Comparison of ENCODE assay signal across 7 mouse cellular contexts in genomic region chr13:8870510-8871313, GRCm38 (mm10). TPM values are rescaled to one million over a fixed set of nuclear protein-coding genes. Genes with fewer than 3 reads are reported as not detected.
DNase-seq lines count a peak whose midpoint lies in the region; ATAC-seq and TF ChIP-seq lines count a peak whose summit lies in the region.

No protein-coding gene starts in this region.

- H3K4me2 ChIP-seq in intestine, postnatal 0 days (replicated peaks; ENCODE audit: low read depth) = peak overlapping the region; percentile 84
- peak overlapping the region; percentile 78 for H3K4me2 ChIP-seq in midbrain, embryonic 12.5 days (replicated peaks)

- peak overlapping the region; percentile 91 for H3K27ac ChIP-seq in intestine, postnatal 0 days (ENCODE audit: low read depth, low read length)
- H3K27ac ChIP-seq in midbrain, embryonic 12.5 days (replicated peaks) = peak overlapping the region; percentile 96
- H3K27ac ChIP-seq in small intestine, adult 2 months (ENCODE audit: insufficient read depth, low read depth, low read length) = peak overlapping the region; percentile 99

- peak; percentile 94 for DNase-seq in adrenal gland, adult 2 months
- peak; percentile 78 for DNase-seq in embryo, embryonic 11.5 days (ENCODE audit: low read depth, low spot score)
- peak; percentile 75 to 87 for DNase-seq in gastrocnemius, postnatal 4 days (ENCODE audit: low spot score in 2 of 2)
- DNase-seq in left cerebral cortex, postnatal 4 days = peak; percentile 91

- peak overlapping the region; percentile 88 for H3K4me3 ChIP-seq in intestine, postnatal 0 days (ENCODE audit: low read depth, low read length)
- H3K4me3 ChIP-seq in midbrain, embryonic 12.5 days = peak overlapping the region; percentile 68
- H3K4me3 ChIP-seq in small intestine, adult 2 months (ENCODE audit: low read depth, low read length) = peak overlapping the region; percentile 90

- intact Hi-C loops in left cerebral cortex, postnatal 4 days (cut with DNase I) = no loop called here

- H3K27me3 ChIP-seq in intestine, postnatal 0 days (replicated peaks; ENCODE audit: control insufficient read depth, insufficient read depth, low read length) = no peaks in the 10 kb centered on the region
- H3K27me3 ChIP-seq in midbrain, embryonic 12.5 days = no peaks in the 10 kb centered on the region
- H3K27me3 ChIP-seq in small intestine, adult 2 months (ENCODE audit: control insufficient read depth, insufficient read depth, low read length) = no peaks in the 10 kb centered on the region

- no peaks in the 10 kb centered on the region for H3K9me3 ChIP-seq in intestine, postnatal 0 days (ENCODE audit: control insufficient read depth)
- H3K9me3 ChIP-seq in midbrain, embryonic 12.5 days = no peaks in the 10 kb centered on the region

- H3K36me3 ChIP-seq in intestine, postnatal 0 days (ENCODE audit: control insufficient read depth, insufficient read depth) = no peaks in the 10 kb centered on the region
- no peaks in the 10 kb centered on the region for H3K36me3 ChIP-seq in midbrain, embryonic 12.5 days
- H3K36me3 ChIP-seq in small intestine, adult 2 months (ENCODE audit: control insufficient read depth, insufficient read depth, low read length) = 0 out of 2 replicates have a peak, but pooled peaks cover 1% of the 10 kb centered on the region

- peak; percentile 90 for TF ChIP-seq POLR2A in small intestine, adult 2 months (IDR thresholded peaks at IDR 0.05; ENCODE audit: low read depth, low read length)

- peak overlapping the region; percentile 69 for H3K9ac ChIP-seq in intestine, postnatal 0 days (ENCODE audit: low read depth, low read length)
- peak overlapping the region; percentile 90 for H3K9ac ChIP-seq in midbrain, embryonic 12.5 days (replicated peaks)

- ATAC-seq in intestine, postnatal 0 days = peak; percentile 82
- peak; percentile 91 for ATAC-seq in midbrain, embryonic 12.5 days (ENCODE audit: low FRiP score, low read depth)

- WGBS in intestine, postnatal 0 days = under 1% methylated on average over 57 of the region's 57 CpGs
- under 1% methylated on average over 57 of the region's 57 CpGs for WGBS in midbrain, embryonic 12.5 days
- WGBS in small intestine, adult 2 months = under 1% methylated on average over 57 of the region's 57 CpGs

- no peaks in the 10 kb centered on the region; the same call in 1 of the 2 replicates for H3K4me1 ChIP-seq in intestine, postnatal 0 days (replicated peaks; ENCODE audit: control insufficient read depth, insufficient read depth, low read length)
- H3K4me1 ChIP-seq in midbrain, embryonic 12.5 days = peaks cover 12% of the 10 kb centered on the region
- H3K4me1 ChIP-seq in small intestine, adult 2 months (ENCODE audit: control insufficient read depth, insufficient read depth, insufficient read length, low read length) = no peaks in the 10 kb centered on the region

- TF ChIP-seq CTCF in intestine, postnatal 0 days (IDR thresholded peaks at IDR 0.05; ENCODE audit: low read depth) = peak; percentile 99
- TF ChIP-seq CTCF in small intestine, adult 2 months (IDR thresholded peaks at IDR 0.05; ENCODE audit: extremely low read depth, insufficient read length, insufficient replicate concordance, low read depth, low read length) = peak; percentile 98

RNA-seq across cellular contexts. Expression of gene Wdr37, which starts 1.0 kb away (rescaled TPM):
- total RNA-seq in adrenal gland, adult 2 months (2021) = 10 to 100 TPM; 34.4 to 46.4 TPM
- 5.8 and 7.7 TPM in 2 replicates for polyA plus RNA-seq in adrenal gland, adult 2 months (2012; rRNA removed)
- total RNA-seq in gastrocnemius, postnatal 4 days (2021) = 10 to 100 TPM; 25.6 to 30.0 TPM
- 7.7 and 8.0 TPM in 2 replicates for polyA plus RNA-seq in intestine, postnatal 0 days (2015; fragmentation: Nextera tagmentation; extraction: Ambion mirVana)
- total RNA-seq in left cerebral cortex, postnatal 4 days (2021) = 10 to 100 TPM; 67.8 to 69.3 TPM
- 52.7 and 55.1 TPM in 2 replicates for polyA plus RNA-seq in midbrain, embryonic 12.5 days (2016; fragmentation: Nextera tagmentation; extraction: Ambion mirVana)
- polyA plus RNA-seq in small intestine, adult 2 months (2012; rRNA removed) = 4.5 and 10.7 TPM in 2 replicates

RNA-seq across cellular contexts. Expression of gene Idi1, which starts 14.6 kb away (rescaled TPM):
- 100 to 1,000 TPM in 1 of 2 experiments, 10 to 100 TPM in 1; 70.8 to 157 TPM for total RNA-seq in adrenal gland, adult 2 months (2021)
- polyA plus RNA-seq in adrenal gland, adult 2 months (2012; rRNA removed) = 7.1 and 10.4 TPM in 2 replicates
- total RNA-seq in gastrocnemius, postnatal 4 days (2021) = 10 to 100 TPM; 20.8 to 22.1 TPM
- polyA plus RNA-seq in intestine, postnatal 0 days (2015; fragmentation: Nextera tagmentation; extraction: Ambion mirVana) = 27.6 and 30.9 TPM in 2 replicates
- 10 to 100 TPM; 74.3 to 90.3 TPM for total RNA-seq in left cerebral cortex, postnatal 4 days (2021)
- polyA plus RNA-seq in midbrain, embryonic 12.5 days (2016; fragmentation: Nextera tagmentation; extraction: Ambion mirVana) = 150 and 155 TPM in 2 replicates
- 4.2 and 7.9 TPM in 2 replicates for polyA plus RNA-seq in small intestine, adult 2 months (2012; rRNA removed)

Comparison
In these comparisons a context has a peak if more than half of its experiments do, and no peak if none do; other contexts are left out.
1. Peak in every context shown above with its lines: DNase-seq, ATAC-seq, H3K4me3 ChIP-seq and H3K27ac ChIP-seq.